Mouse (Mus musculus): Measurements from ENCODE around the gene Dnm3. TPM values are rescaled to one million over a fixed set of nuclear protein-coding genes. Genes with fewer than 3 reads are reported as not detected.
A peak's percentile ranks its signal among the peaks of the same experiment; 100 is the strongest.

Gene Dnm3
- polyA plus RNA-seq, 1 experiment = 1.6 TPM

- no peak overlapping the region for H3ac ChIP-seq (ENCODE audit: control insufficient read depth, insufficient read length, low read depth)
- no peaks in the 10 kb centered on the region for H3K79me3 ChIP-seq (ENCODE audit: low read depth)
- H3K79me2 ChIP-seq (ENCODE audit: control insufficient read depth, insufficient read depth) = no peaks in the 10 kb centered on the region
- H3K4me3 ChIP-seq (ENCODE audit: insufficient read depth, poor library complexity, severe bottlenecking) = no peak overlapping the region
- H3K36me3 ChIP-seq (ENCODE audit: control insufficient read depth, insufficient read depth) = no peaks in the 10 kb centered on the region
- H3K27me3 ChIP-seq (ENCODE audit: control insufficient read depth, insufficient read depth, insufficient read length) = no peaks in the 10 kb centered on the region
- TF ChIP-seq CEBPB (IDR thresholded peaks at IDR 0.05; ENCODE audit: low read depth) (no peak), MYOD1 (IDR thresholded peaks at IDR 0.05; ENCODE audit: control insufficient read depth, insufficient read length, low read depth) (no peak)
Observed at GRCm38 (mm10) chr1:162254944-162255343, 222.9 kb downstream of the Dnm3 start.

- H3K79me2 ChIP-seq (ENCODE audit: control insufficient read depth, insufficient read depth) = no peaks in the 10 kb centered on the region
- H3K79me3 ChIP-seq (ENCODE audit: low read depth) = no peaks in the 10 kb centered on the region
- TF ChIP-seq MYOD1 (IDR thresholded peaks at IDR 0.05; ENCODE audit: control insufficient read depth, insufficient read length, low read depth) (no peak), CTCF (IDR thresholded peaks at IDR 0.05; ENCODE audit: control insufficient read depth, insufficient read depth, insufficient read length) (no peak), FOSL1 (IDR thresholded peaks at IDR 0.05; ENCODE audit: insufficient read depth, low read length, poor library complexity, severe bottlenecking) (no peak), USF1 (IDR thresholded peaks at IDR 0.05; ENCODE audit: low read depth) (no peak), CEBPB (IDR thresholded peaks at IDR 0.05; ENCODE audit: low read depth) (no peak)
- H3K27me3 ChIP-seq (ENCODE audit: control insufficient read depth, insufficient read depth, insufficient read length) = no peaks in the 10 kb centered on the region
- no peaks in the 10 kb centered on the region for H3K36me3 ChIP-seq (ENCODE audit: control insufficient read depth, insufficient read depth)
- H3ac ChIP-seq (ENCODE audit: control insufficient read depth, insufficient read length, low read depth) = no peak overlapping the region
- no peak overlapping the region for H3K4me3 ChIP-seq (ENCODE audit: insufficient read depth, poor library complexity, severe bottlenecking)
Observed at GRCm38 (mm10) chr1:162253971-162254641, 223.7 kb downstream of the Dnm3 start.

GRCm38 (mm10) chr1:162252869-162253268 lies 225.0 kb downstream of the Dnm3 start:
- Histone ChIP-seq H3K79me2 (ENCODE audit: control insufficient read depth, insufficient read depth) (no peaks in the 10 kb centered on the region), H3K27me3 (ENCODE audit: control insufficient read depth, insufficient read depth, insufficient read length) (no peaks in the 10 kb centered on the region), H3K79me3 (ENCODE audit: low read depth) (no peaks in the 10 kb centered on the region), H3ac (ENCODE audit: control insufficient read depth, insufficient read length, low read depth) (no peak overlapping the region), H3K4me3 (ENCODE audit: insufficient read depth, poor library complexity, severe bottlenecking) (no peak overlapping the region), H3K36me3 (ENCODE audit: control insufficient read depth, insufficient read depth) (no peaks in the 10 kb centered on the region)
- TF ChIP-seq FOSL1 (IDR thresholded peaks at IDR 0.05; ENCODE audit: insufficient read depth, low read length, poor library complexity, severe bottlenecking) (no peak), CEBPB (IDR thresholded peaks at IDR 0.05; ENCODE audit: low read depth) (no peak), CTCF (IDR thresholded peaks at IDR 0.05; ENCODE audit: control insufficient read depth, insufficient read depth, insufficient read length) (no peak), MYOD1 (IDR thresholded peaks at IDR 0.05; ENCODE audit: control insufficient read depth, insufficient read length, low read depth) (no peak), USF1 (IDR thresholded peaks at IDR 0.05; ENCODE audit: low read depth) (no peak), MAX (IDR thresholded peaks at IDR 0.05) (no peak)

DNA sequence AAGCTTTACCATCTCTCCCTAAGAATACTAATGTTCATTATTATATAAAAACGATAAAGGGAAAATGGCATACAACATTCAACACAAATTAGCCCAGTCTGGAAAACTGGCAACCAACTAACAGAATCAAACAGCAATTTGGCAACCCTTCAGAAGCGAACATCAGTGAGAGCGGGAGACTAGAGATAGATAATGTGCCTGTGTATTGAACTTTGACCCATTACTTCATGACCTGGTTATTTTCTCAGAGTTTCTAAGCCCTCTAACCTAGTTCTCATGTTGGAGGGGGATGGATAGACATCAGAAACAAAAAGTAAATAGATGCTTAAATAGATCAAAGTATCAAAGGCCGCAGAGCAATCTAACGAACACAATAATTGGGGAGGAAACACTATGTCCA lies 230.6 kb downstream of the Dnm3 start:
- H3ac ChIP-seq (ENCODE audit: control insufficient read depth, insufficient read length, low read depth) = no peak overlapping the region

DNA sequence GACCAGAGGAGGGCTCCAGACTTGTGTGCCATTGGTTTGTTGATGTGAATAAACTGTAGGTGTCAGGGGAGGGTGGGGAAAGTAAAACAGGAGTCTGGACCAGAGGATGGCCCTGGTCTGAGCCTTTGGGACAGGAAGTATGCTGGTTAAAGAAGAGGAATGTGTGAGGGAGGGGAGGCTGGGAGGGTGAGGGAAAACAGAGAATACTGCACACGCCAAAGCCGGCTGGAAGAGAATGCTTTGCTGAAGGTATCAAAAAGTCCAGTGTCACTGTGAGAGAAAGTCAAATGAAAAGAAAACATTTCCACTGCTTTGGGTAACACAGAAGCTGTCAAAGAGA lies 234.2 kb downstream of the Dnm3 start:
- H3K4me3 ChIP-seq (ENCODE audit: insufficient read depth, poor library complexity, severe bottlenecking) = no peak overlapping the region
- H3K79me3 ChIP-seq (ENCODE audit: low read depth) = no peaks in the 10 kb centered on the region
- TF ChIP-seq MYOD1 (IDR thresholded peaks at IDR 0.05; ENCODE audit: control insufficient read depth, insufficient read length, low read depth) (no peak), MAX (IDR thresholded peaks at IDR 0.05) (peak; percentile 2)
- no peaks in the 10 kb centered on the region for H3K27me3 ChIP-seq (ENCODE audit: control insufficient read depth, insufficient read depth, insufficient read length)
- no peak overlapping the region for H3ac ChIP-seq (ENCODE audit: control insufficient read depth, insufficient read length, low read depth)
- H3K36me3 ChIP-seq (ENCODE audit: control insufficient read depth, insufficient read depth) = no peaks in the 10 kb centered on the region
- no peaks in the 10 kb centered on the region for H3K79me2 ChIP-seq (ENCODE audit: control insufficient read depth, insufficient read depth)

More for the DNA sequence above, 230.6 kb downstream of the Dnm3 start:
- Histone ChIP-seq H3K79me2 (ENCODE audit: control insufficient read depth, insufficient read depth) (no peaks in the 10 kb centered on the region), H3K4me3 (ENCODE audit: insufficient read depth, poor library complexity, severe bottlenecking) (no peak overlapping the region), H3K36me3 (ENCODE audit: control insufficient read depth, insufficient read depth) (no peaks in the 10 kb centered on the region), H3K79me3 (ENCODE audit: low read depth) (no peaks in the 10 kb centered on the region), H3K27me3 (ENCODE audit: control insufficient read depth, insufficient read depth, insufficient read length) (no peaks in the 10 kb centered on the region)
- TF ChIP-seq CTCF (IDR thresholded peaks at IDR 0.05; ENCODE audit: control insufficient read depth, insufficient read depth, insufficient read length) = no peak
- no peak for TF ChIP-seq MYOD1 (IDR thresholded peaks at IDR 0.05; ENCODE audit: control insufficient read depth, insufficient read length, low read depth)
- no peak for TF ChIP-seq FOSL1 (IDR thresholded peaks at IDR 0.05; ENCODE audit: insufficient read depth, low read length, poor library complexity, severe bottlenecking)
- TF ChIP-seq MYOG (IDR thresholded peaks at IDR 0.05; ENCODE audit: control insufficient read depth, extremely low read depth, insufficient read length) = no peak
- TF ChIP-seq MAX (IDR thresholded peaks at IDR 0.05) = no peak
- TF ChIP-seq CEBPB (IDR thresholded peaks at IDR 0.05; ENCODE audit: low read depth) = no peak
- no peak for TF ChIP-seq USF1 (IDR thresholded peaks at IDR 0.05; ENCODE audit: low read depth)

- H3K36me3 ChIP-seq (ENCODE audit: control insufficient read depth, insufficient read depth) = no peaks in the 10 kb centered on the region
- TF ChIP-seq MAX (IDR thresholded peaks at IDR 0.05) (peak; percentile 41), MYOG (IDR thresholded peaks at IDR 0.05; ENCODE audit: control insufficient read depth, extremely low read depth, insufficient read length) (no peak)
- H3K4me3 ChIP-seq (ENCODE audit: insufficient read depth, poor library complexity, severe bottlenecking) = no peak overlapping the region
- no peak overlapping the region for H3ac ChIP-seq (ENCODE audit: control insufficient read depth, insufficient read length, low read depth)
- no peaks in the 10 kb centered on the region for H3K79me2 ChIP-seq (ENCODE audit: control insufficient read depth, insufficient read depth)
- no peaks in the 10 kb centered on the region for H3K79me3 ChIP-seq (ENCODE audit: low read depth)
- H3K27me3 ChIP-seq (ENCODE audit: control insufficient read depth, insufficient read depth, insufficient read length) = no peaks in the 10 kb centered on the region
Observed at GRCm38 (mm10) chr1:162242980-162243650, 234.7 kb downstream of the Dnm3 start.

Data from C2C12 (cell line).